Mouse (Mus musculus): ENCODE data around the gene Fgf4. TPM values are rescaled to one million over a fixed set of nuclear protein-coding genes. Genes with fewer than 3 reads are reported as not detected.

The Fgf4 gene
- total and polyA plus RNA-seq, 3 experiments: not detected

DNA sequence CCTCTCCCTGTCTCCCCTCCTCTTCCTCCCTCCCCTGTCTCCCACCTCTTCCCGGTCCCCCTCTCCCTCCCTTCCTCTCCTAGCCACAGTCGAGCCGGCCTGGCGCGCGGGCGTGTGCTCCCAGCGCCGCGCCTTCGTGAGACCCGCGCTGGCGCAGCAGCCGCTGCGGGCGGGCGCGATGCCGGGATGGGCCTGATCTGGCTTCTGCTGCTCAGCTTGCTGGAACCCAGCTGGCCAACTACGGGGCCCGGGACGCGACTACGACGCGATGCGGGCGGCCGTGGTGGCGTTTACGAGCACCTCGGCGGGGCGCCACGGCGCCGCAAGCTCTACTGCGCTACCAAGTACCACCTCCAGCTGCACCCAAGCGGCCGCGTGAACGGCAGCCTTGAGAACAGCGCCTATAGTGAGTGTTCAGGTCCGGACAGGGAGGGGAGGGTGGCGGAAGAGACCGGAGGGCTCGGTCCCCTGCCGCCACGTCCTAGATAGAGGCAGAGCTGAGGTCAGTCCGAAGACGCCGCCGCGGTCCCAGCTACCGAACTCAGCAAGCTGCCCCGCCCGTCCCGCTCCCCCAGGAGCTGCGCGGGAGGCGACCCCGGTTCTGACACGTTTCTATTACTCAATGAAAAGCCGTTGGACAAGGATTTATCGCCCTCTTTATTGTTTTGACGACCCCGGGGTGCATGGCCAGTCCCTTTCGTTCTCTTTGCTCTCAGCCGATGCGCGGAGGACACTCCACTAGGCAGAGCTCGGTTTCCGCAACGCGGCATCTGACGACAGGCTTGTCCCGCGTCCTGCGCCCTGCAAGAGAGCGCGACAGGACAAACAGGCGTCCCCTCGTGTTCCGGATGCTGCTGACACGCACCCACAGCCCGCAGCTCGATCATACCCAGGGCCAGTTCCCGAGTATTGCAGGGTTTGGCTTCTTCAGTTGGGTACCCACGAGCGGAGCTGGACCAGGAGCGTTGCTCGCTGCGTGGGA lies 8.4 kb upstream of the Fgf4 start:
- TF ChIP-seq ELF1 (IDR thresholded peaks at IDR 0.05; ENCODE audit: low read depth, low read length) (no peak), EP300 (IDR thresholded peaks at IDR 0.05; ENCODE audit: low read depth in 1 of 2, low read length in 2 of 2) (no peak), KAT2A (conservative IDR thresholded peaks at IDR 0.05; ENCODE audit: low read depth, low read length) (no peak), POLR2AphosphoS5 (IDR thresholded peaks at IDR 0.05; ENCODE audit: borderline replicate concordance, low read depth, low read length) (no peak), CHD2 (IDR thresholded peaks at IDR 0.05; ENCODE audit: low read length) (no peak), HCFC1 (IDR thresholded peaks at IDR 0.05; ENCODE audit: low read depth, low read length) (no peak), RCOR1 (IDR thresholded peaks at IDR 0.05; ENCODE audit: low read depth, low read length) (no peak), MEF2A (IDR thresholded peaks at IDR 0.05; ENCODE audit: extremely low read depth, insufficient replicate concordance, low read depth, low read length, poor library complexity, severe bottlenecking) (no peak), MYB (IDR thresholded peaks at IDR 0.05; ENCODE audit: low read depth, low read length) (no peak), MYC (IDR thresholded peaks at IDR 0.05; ENCODE audit: low read depth, low read length) (no peak), ZKSCAN1 (IDR thresholded peaks at IDR 0.05; ENCODE audit: low read depth, low read length) (no peak), UBTF (IDR thresholded peaks at IDR 0.05; ENCODE audit: borderline replicate concordance, insufficient read depth, low read depth, low read length) (no peak), ZNF384 (IDR thresholded peaks at IDR 0.05; ENCODE audit: low read depth, low read length) (no peak), USF1 (IDR thresholded peaks at IDR 0.05; ENCODE audit: low read depth, low read length) (no peak), RAD21 (IDR thresholded peaks at IDR 0.05; ENCODE audit: low read depth, low read length) (no peak), ZMIZ1 (IDR thresholded peaks at IDR 0.05; ENCODE audit: low read depth, low read length) (no peak), BHLHE40 (IDR thresholded peaks at IDR 0.05; ENCODE audit: borderline replicate concordance, low read depth, low read length) (no peak), NRF1 (IDR thresholded peaks at IDR 0.05; ENCODE audit: insufficient read depth, low read depth, low read length, poor library complexity, severe bottlenecking) (no peak)
- Histone ChIP-seq H3K36me3 (ENCODE audit: control insufficient read depth in 1 of 2, insufficient read depth in 2 of 2, low read length in 2 of 2) (no peaks in the 10 kb centered on the region), H3K27me3 (ENCODE audit: control insufficient read depth in 1 of 2, insufficient read depth in 2 of 2, low read length in 2 of 2) (no peaks in the 10 kb centered on the region), H3K27ac (ENCODE audit: control insufficient read depth, low read depth, low read length) (no peak overlapping the region), H3K4me1 (ENCODE audit: control insufficient read depth in 1 of 2, insufficient read depth in 2 of 2, low read length in 2 of 2) (no peaks in the 10 kb centered on the region), H3K4me3 (ENCODE audit: control insufficient read depth in 1 of 2, insufficient read depth in 1 of 2, low read depth in 2 of 2, low read length in 2 of 2) (no peak overlapping the region), H3K9ac (ENCODE audit: control insufficient read depth, low read depth, low read length, poor library complexity, severe bottlenecking) (no peak overlapping the region), H3K9me3 (replicated peaks; ENCODE audit: insufficient read depth, low read length) (no peaks in the 10 kb centered on the region), H3K79me2 (ENCODE audit: control insufficient read depth, insufficient read depth, low read length, poor library complexity) (no peaks in the 10 kb centered on the region)
- DNase-seq (ENCODE audit: low read depth, low spot score): no peak
